Mouse (Mus musculus): ENCODE data around the gene Slc9a3r2.
"Not testable (repeated sequence)": the region's sequence is repeated elsewhere in the genome, so short reads cannot be mapped to it uniquely, and the experiment has no call there.

The Slc9a3r2 gene

GRCm38 (mm10) chr17:24650070-24650616 is at the start of gene Slc9a3r2:
Slc9a3r2 (minus strand) TSS chr17:24650327.
- peak; percentile 21 for DNase-seq (ENCODE audit: low read depth)

GRCm38 (mm10) chr17:24699473-24699872 is 49.3 kb upstream of the Slc9a3r2 start:
- DNase-seq (ENCODE audit: low read depth): no peak

GRCm38 (mm10) chr17:24698715-24699114 is 48.6 kb upstream of the Slc9a3r2 start:
- no peak for DNase-seq (ENCODE audit: low read depth)

GRCm38 (mm10) chr17:24697985-24698384 is 47.9 kb upstream of the Slc9a3r2 start:
- peak; percentile 60 for DNase-seq (ENCODE audit: low read depth)

GRCm38 (mm10) chr17:24696011-24696697 is 46.0 kb upstream of the Slc9a3r2 start, which contains the start of the genes Gfer and Noxo1:
Gfer (minus strand) TSS chr17:24696156.
Noxo1 (plus strand) TSS chr17:24696234.
- DNase-seq (ENCODE audit: low read depth): peak; percentile 94

- no peak for DNase-seq (ENCODE audit: low read depth)
Observed at GRCm38 (mm10) chr17:24695326-24696010, 45.3 kb upstream of the Slc9a3r2 start.

GRCm38 (mm10) chr17:24692385-24692784 is 42.3 kb upstream of the Slc9a3r2 start:
- DNase-seq (ENCODE audit: low read depth): no peak

GRCm38 (mm10) chr17:24689251-24690081 is 39.3 kb upstream of the Slc9a3r2 start, which contains the start of gene Syngr3:
Syngr3 (minus strand) TSS chr17:24689955.
- DNase-seq (ENCODE audit: low read depth): no peak

- no peak for DNase-seq (ENCODE audit: low read depth)
Observed at GRCm38 (mm10) chr17:24687599-24687998, 37.5 kb upstream of the Slc9a3r2 start.

GRCm38 (mm10) chr17:24687146-24687595 is 37.0 kb upstream of the Slc9a3r2 start:
- DNase-seq (ENCODE audit: low read depth): no peak

GRCm38 (mm10) chr17:24686514-24686913 is 36.4 kb upstream of the Slc9a3r2 start:
- DNase-seq (ENCODE audit: low read depth): no peak

GRCm38 (mm10) chr17:24677500-24678080 is 27.5 kb upstream of the Slc9a3r2 start:
- DNase-seq (ENCODE audit: low read depth): no peak

- DNase-seq (ENCODE audit: low read depth): no peak
Observed at GRCm38 (mm10) chr17:24676877-24677276, 26.8 kb upstream of the Slc9a3r2 start.

GRCm38 (mm10) chr17:24676187-24676586 is 26.1 kb upstream of the Slc9a3r2 start:
- DNase-seq (ENCODE audit: low read depth): peak; percentile 92

- no peak for DNase-seq (ENCODE audit: low read depth)
Observed at GRCm38 (mm10) chr17:24674277-24674676, 24.1 kb upstream of the Slc9a3r2 start.

GRCm38 (mm10) chr17:24672141-24672540 is 22.0 kb upstream of the Slc9a3r2 start:
- DNase-seq (ENCODE audit: low read depth): peak; percentile 62

GRCm38 (mm10) chr17:24671346-24671745 is 21.2 kb upstream of the Slc9a3r2 start:
- DNase-seq (ENCODE audit: low read depth): no peak

GRCm38 (mm10) chr17:24670246-24670844 is 20.2 kb upstream of the Slc9a3r2 start:
- peak; percentile 46 for DNase-seq (ENCODE audit: low read depth)

- peak; percentile 98 for DNase-seq (ENCODE audit: low read depth)
Observed at GRCm38 (mm10) chr17:24669545-24670245, 19.6 kb upstream of the Slc9a3r2 start, which contains the start of gene Zfp598. Zfp598 (plus strand) TSS chr17:24669687.

- DNase-seq (ENCODE audit: low read depth): not testable (repeated sequence)
Observed at GRCm38 (mm10) chr17:24669214-24669544, 19.1 kb upstream of the Slc9a3r2 start.

- DNase-seq (ENCODE audit: low read depth): peak; percentile 82
Observed at GRCm38 (mm10) chr17:24667416-24667815, 17.3 kb upstream of the Slc9a3r2 start.
